Mouse (Mus musculus) macrophage (primary cell): ENCODE results near the gene Dnajc7. TPM values are rescaled to one million over a fixed set of nuclear protein-coding genes. Genes with fewer than 3 reads are reported as not detected.

Experiments used
- H3K27ac ChIP-seq: fragments of 350-480 bp; formaldehyde crosslinking; 2 replicates; pipeline ENCODE4 v1.9.0; 2021
- H3K36me3 ChIP-seq: fragments of 350-480 bp; formaldehyde crosslinking; 2 replicates; pipeline ENCODE4 v1.9.0; 2021; ENCODE audit errors: inconsistent target
- H3K4me3 ChIP-seq: fragments of 350-480 bp; formaldehyde crosslinking; 2 replicates; pipeline ENCODE4 v1.9.0; 2021; ENCODE audit errors: inconsistent target
- H3K79me2 ChIP-seq: fragments of 350-480 bp; formaldehyde crosslinking; 2 replicates; pipeline ENCODE4 v1.9.0; 2021; ENCODE audit errors: inconsistent target
- WGBS: methylation state at CpG from one replicate; pipeline ENCODE4 v1.1.7; 2026; ENCODE audit warnings: inconsistent platforms; ENCODE audit not compliant: missing documents; 5-methylcytosine and 5-hydroxymethylcytosine counted together
- polyA plus RNA-seq: library from polyadenylated mRNA; stranded (reverse); fragments of 250-400 nt; gene quantifications from 3 replicates; pipeline ENCODE4 v1.2.4, GENCODE M21; 2018; ENCODE audit warnings: inconsistent platforms

Gene Dnajc7
- polyA plus RNA-seq, 1 experiment from 2014 or later, result 172 TPM

DNA sequence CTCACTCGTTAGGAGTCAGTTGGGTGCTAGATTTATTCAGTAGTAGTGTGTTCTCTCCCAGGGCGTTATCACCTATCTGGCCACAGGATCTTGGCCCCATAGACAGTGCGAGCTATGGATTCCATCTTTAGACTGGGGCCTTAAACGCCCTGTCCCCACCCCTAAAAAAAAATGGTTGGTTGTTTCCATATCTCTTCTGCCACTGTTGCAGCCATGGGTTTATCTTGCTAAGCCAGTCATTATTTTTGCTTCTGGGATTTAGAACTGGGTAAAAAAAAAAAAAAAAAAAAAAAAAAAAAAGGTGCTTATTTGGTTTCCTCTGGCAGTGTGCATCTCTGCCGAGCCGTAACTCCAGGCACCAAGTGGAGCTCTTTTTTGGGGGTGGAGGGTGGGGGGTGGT is 55.3 kb downstream of the Dnajc7 start:
- 92% methylated on average over 4 of the region's 6 CpGs for WGBS
- Histone ChIP-seq H3K4me3 (no peak overlapping the region), H3K36me3 (no peaks in the 10 kb centered on the region), H3K79me2 (no peaks in the 10 kb centered on the region), H3K27ac (no peak overlapping the region)

DNA sequence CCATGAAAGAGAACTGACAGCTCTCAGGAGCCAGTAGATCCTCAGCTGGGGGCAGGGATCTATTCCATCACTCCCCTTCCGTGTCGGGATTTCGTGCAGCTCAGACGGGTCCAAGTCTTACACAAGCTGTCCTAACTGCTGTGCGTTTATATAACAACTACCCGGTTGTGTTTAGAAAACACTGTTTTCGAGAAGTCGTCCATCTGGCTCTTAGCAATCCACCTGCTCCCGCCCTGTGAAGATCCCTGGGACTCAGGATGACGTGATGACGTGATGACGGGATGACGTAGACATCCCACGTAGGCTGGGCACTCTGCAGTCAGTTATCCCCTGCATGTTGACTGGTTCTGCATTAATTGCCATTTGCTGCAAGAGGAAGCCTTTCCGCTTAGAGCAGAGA is 55.7 kb downstream of the Dnajc7 start:
- 88% methylated on average over 15 of the region's 15 CpGs for WGBS
- Histone ChIP-seq H3K36me3 (no peaks in the 10 kb centered on the region), H3K79me2 (no peaks in the 10 kb centered on the region)

DNA sequence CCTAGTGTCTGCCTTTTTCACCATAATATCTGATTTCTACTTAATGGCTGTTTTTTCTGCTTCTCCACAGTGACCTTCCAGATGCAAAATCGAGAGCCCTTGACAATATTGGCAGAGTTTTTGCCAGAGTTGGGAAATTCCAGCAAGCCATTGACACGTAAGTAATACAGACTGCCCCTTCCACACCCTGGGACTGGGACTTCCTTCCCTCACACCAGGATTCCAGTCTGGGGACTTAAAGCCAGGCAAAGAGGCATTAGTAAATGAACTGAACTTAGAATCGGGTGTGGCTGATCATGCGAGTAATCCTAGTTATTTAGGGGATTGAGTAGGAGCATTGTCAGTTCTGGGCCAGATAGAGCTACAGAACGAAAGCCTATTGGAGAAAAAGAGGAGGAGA is 58.2 kb downstream of the Dnajc7 start:
- WGBS, result 83% methylated on average over 4 of the region's 5 CpGs
- Histone ChIP-seq H3K79me2 (no peaks in the 10 kb centered on the region), H3K4me3 (no peak overlapping the region), H3K27ac (no peak overlapping the region), H3K36me3 (no peaks in the 10 kb centered on the region)

More for the DNA sequence above, 55.7 kb downstream of the Dnajc7 start:
- Histone ChIP-seq H3K4me3 (no peak overlapping the region), H3K27ac (no peak overlapping the region)

DNA sequence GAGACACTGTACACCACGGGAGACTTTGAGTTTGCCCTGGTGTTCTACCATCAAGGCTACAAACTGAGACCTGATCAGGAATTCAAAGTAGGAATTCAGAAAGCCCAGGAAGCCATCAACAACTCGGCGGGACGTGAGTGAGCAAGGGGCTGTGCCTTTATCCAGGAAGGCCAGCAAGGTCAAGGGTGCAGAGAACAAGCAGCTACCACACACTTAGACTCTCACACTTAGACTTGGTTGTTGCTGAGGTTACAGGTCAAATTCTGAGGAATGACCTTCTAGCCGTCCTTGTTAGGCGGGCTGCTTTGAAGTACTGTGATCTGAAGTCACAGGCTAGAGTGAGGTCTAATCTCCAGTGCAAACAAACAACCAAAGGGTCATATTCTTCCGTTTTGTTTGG is 60.5 kb downstream of the Dnajc7 start:
- Histone ChIP-seq H3K4me3 (no peak overlapping the region), H3K36me3 (no peaks in the 10 kb centered on the region), H3K79me2 (no peaks in the 10 kb centered on the region), H3K27ac (no peak overlapping the region)
- 89% methylated on average over 7 of the region's 7 CpGs for WGBS

DNA sequence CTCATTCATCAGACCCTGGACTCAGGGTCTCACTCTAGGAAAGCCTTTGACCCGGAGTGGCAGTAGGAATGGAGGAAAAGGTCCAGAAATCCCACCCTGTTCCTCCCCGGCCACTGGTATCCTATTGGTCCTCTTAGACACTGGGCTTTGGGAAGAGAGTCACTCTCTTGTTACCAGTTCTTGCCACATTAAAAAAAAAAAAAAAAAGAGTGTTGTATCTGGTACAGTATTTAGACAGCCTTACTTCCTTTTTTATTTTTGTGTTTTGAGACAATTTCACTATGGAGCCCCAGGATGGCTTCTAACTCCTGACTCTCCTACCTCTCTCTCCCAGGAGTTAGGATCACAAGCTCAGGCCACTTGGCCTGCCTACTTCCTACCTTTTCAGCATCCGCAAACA is 62.4 kb downstream of the Dnajc7 start:
- H3K36me3 ChIP-seq, result no peaks in the 10 kb centered on the region
- no peak overlapping the region for H3K4me3 ChIP-seq
- H3K27ac ChIP-seq, result no peak overlapping the region
- 89% methylated on average over 3 of the region's 3 CpGs for WGBS
- no peaks in the 10 kb centered on the region for H3K79me2 ChIP-seq

DNA sequence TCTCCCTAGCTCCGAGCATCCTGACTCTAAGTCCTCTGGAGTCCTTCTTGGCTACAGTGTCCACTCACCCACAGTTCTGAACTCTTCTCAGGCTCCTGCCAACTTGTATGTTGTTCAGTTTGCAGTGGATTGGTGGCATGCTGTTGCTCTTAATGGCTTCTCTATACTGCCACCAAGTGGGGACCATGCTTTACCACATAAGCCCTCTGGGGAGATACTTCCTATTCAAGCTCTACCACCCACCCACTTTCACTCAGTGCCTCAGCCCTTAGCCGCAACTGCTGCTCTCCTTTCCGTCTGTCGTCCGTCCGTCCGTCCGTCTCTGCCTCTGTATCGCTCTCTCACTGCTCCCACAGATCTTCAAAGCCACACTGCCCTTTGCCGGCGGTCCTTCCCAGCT is 64.4 kb downstream of the Dnajc7 start:
- H3K4me3 ChIP-seq, result no peak overlapping the region
- 15% methylated on average over 11 of the region's 11 CpGs for WGBS
- no peak overlapping the region for H3K27ac ChIP-seq
- H3K36me3 ChIP-seq, result no peaks in the 10 kb centered on the region
- no peaks in the 10 kb centered on the region for H3K79me2 ChIP-seq

DNA sequence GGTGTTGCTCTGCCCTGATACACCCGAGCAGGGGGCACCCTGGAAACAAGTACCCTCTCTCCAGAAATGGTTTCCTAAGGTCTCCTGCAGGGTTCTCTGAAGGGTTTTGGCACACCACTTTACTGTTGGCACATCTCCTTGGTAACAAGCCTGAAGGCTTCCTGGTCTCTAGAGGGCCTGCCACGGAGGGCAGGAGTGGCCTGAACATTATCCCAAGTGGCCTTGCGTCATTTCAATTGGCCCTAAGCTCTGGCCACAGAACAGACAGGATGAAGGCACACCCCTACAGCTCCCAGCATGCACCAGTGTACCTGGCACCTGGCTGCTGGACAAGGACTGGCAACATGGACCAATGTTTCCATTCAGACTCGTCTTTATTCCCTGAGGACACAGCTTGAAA is 67.1 kb downstream of the Dnajc7 start:
- H3K27ac ChIP-seq, result no peak overlapping the region
- 73% methylated on average over 4 of the region's 4 CpGs for WGBS
- no peaks in the 10 kb centered on the region for H3K36me3 ChIP-seq
- no peaks in the 10 kb centered on the region for H3K79me2 ChIP-seq
- H3K4me3 ChIP-seq, result no peak overlapping the region

DNA sequence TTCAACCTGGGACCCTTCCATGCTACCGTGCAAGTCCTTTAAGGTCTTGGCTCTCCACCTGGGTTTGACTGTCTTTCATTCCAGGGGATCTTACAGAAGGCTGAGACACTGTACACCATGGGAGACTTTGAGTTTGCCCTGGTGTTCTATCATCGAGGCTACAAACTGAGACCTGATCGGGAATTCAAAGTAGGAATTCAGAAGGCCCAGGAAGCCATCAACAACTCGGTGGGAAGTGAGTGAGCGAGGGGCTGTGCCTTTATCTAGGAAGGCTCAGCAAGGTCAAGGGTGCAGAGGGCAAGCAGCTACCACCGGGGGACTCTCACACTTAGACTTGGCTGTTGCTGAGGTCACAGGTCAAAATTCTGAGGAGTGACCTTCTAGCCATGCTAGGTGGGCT is 69.9 kb downstream of the Dnajc7 start:
- Histone ChIP-seq H3K4me3 (no peak overlapping the region), H3K27ac (no peak overlapping the region), H3K79me2 (no peaks in the 10 kb centered on the region), H3K36me3 (no peaks in the 10 kb centered on the region)
- 86% methylated on average over 6 of the region's 6 CpGs for WGBS

DNA sequence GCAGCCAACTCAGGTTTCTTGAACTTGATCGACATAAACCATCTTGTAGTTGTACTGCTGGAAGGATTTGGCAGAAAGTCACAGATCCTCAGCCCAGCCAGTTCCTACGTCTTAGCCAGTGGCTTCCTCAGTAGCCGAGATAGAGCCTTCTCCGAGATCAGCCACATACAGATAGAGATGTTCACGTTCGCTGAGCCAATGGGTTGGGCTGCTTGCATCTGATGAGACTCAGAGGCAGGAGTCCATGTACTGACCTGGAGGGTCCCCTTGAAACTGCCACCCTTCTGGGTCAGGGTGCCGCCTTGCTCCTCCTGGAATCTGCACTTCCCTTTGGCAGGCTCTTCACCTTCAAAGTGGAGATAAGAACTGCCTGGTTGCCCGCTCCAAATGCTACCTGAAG is 70.5 kb downstream of the Dnajc7 start:
- Histone ChIP-seq H3K79me2 (no peaks in the 10 kb centered on the region), H3K4me3 (no peak overlapping the region), H3K36me3 (no peaks in the 10 kb centered on the region), H3K27ac (no peak overlapping the region)
- WGBS, result 97% methylated on average over 8 of the region's 8 CpGs

DNA sequence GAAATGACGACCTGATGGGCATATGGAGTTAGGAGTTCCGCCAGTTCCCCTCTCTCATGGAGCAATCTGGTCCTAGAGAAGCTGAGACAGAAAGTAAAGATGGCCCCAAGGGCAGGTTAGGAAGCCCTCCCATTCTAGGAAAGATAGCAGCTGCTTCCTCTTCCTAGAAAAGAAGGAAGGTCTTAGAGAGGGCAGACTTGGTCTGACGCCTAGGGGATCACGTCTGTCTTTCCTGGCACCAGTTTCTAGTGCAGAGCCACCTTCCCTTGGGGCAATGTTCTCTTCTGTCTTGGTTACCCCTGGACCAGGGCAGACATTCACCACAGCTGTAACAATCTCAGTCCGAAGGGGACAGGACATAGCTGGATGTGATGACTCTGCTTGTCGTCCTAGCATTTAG is 71.8 kb downstream of the Dnajc7 start:
- WGBS, result 71% methylated on average over 6 of the region's 6 CpGs
- Histone ChIP-seq H3K79me2 (no peaks in the 10 kb centered on the region), H3K4me3 (no peak overlapping the region), H3K27ac (no peak overlapping the region), H3K36me3 (no peaks in the 10 kb centered on the region)

DNA sequence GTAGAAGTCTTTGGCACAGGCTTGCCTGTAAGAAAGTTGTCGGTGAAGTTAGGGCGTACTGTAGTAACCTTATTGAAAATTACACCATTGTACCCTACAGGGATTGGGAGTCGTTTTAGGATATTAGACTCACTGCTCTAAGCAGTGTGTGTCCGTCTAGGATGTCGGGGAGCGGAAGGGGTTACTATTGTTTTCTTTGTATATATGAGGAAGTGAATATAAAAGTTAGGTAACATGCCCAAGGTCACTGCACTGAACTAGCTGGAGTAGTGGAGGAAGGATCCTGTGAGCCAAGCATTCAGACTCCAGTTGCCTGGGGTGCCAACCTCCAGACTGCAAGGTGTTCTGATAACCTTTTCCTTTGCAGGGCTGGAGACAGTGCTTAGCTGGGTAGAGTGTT is 73.0 kb downstream of the Dnajc7 start:
- WGBS, result 35% methylated on average over 6 of the region's 6 CpGs
- Histone ChIP-seq H3K4me3 (no peak overlapping the region), H3K79me2 (no peaks in the 10 kb centered on the region), H3K36me3 (no peaks in the 10 kb centered on the region), H3K27ac (no peak overlapping the region)

DNA sequence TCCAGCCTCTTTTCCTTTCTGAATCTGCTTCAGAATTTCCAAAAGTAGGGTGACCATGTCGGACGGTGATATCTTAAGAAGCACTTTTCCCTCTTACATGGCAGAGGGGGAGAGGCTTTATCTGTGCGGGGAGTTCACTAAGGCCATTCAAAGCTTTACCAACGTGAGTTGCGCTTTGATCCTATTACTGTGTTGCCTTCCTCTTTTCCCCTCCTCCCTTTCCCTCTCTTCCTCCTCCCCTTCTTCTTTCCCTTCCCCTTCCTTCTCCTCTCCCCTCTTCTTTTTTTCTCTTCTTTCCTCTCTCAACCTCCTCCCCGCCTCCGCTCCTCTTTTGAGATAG is 74.3 kb downstream of the Dnajc7 start:
- peak overlapping the region; percentile 43 for H3K4me3 ChIP-seq
- 10% methylated on average over 5 of the region's 7 CpGs for WGBS
- no peaks in the 10 kb centered on the region for H3K36me3 ChIP-seq
- H3K27ac ChIP-seq, result peak overlapping the region; percentile 25; the same call in 1 of the 2 replicates
- H3K79me2 ChIP-seq, result no peaks in the 10 kb centered on the region

DNA sequence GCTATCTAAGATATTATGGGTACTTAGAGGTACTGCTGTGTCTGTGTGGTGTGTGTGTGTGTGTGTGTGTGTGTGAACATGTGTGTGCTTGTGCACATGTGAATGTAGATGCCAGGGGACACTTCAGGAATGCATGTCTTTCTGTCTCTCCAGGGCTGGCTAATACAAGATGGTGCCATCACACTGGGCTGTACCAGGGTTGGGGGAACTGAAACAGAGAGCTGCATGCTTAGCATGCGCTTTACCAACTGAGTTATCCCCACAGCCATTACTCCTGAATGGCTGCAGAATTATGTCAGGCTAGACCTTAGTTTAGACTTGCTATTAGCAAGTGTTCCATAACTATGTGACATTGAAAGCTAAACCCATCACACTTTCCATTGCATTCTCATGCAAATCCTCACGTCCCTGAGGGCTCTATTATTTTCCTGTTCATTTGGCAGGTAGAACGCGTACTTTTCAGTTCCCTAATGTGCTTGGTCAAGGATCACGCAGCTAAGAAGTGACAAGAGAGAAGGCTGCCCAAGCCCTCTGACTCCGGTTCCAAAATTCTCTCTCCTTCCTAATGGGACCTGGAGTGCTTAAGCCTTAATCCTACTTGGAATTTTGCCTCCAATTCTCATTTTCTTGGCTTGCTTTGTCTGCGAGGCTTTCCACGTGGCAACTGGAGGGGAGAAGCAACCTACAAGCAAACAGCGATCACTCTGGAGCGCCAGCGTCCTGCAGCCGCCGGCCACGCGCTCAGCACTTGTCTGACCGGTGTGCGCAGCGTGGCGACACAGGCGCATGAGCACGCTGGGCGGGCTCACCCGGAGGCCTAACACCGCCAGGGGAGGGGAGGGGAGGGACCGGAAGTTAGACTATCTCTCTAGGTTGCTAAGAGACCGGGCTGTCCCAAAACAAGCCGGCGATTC is 74.9 kb downstream of the Dnajc7 start, which contains the start of gene Ttc25:
TSS of gene Ttc25 (plus strand) at position 776 of the 914 bp plus-strand sequence.
- WGBS, result 7% methylated on average over 28 of the region's 28 CpGs
- H3K79me2 ChIP-seq, result no peaks in the 10 kb centered on the region

DNA sequence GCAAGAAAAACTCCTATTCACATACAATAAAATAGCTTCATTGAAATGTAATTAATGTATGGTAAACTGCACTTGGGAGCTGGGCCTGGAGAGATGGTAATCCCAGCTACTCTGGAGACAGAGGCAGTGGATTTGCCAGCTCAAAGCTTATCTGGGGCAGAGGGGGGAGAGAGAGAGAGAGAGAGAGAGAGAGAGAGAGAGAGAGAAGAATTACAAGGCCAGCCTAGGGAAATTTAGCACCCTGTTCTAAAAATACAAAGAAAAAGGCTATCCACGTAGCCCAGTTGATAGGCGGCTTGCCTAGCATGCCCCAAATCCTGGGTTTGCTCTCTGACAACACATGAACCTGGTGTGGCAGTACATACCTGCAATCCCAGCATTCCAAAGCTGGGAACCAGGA is 78.4 kb downstream of the Dnajc7 start:
- no peaks in the 10 kb centered on the region for H3K36me3 ChIP-seq
- WGBS, result 83% methylated on average over 2 of the region's 2 CpGs
- no peak overlapping the region for H3K4me3 ChIP-seq
- H3K27ac ChIP-seq, result no peak overlapping the region
- H3K79me2 ChIP-seq, result no peaks in the 10 kb centered on the region

More for the DNA sequence above, 74.9 kb downstream of the Dnajc7 start, which contains the start of gene Ttc25:
- peak within 1 kb of the TSS; percentile 43 for H3K4me3 ChIP-seq
- H3K27ac ChIP-seq, result peak within 1 kb of the TSS; percentile 51
- H3K36me3 ChIP-seq, result no peaks in the 10 kb centered on the region

DNA sequence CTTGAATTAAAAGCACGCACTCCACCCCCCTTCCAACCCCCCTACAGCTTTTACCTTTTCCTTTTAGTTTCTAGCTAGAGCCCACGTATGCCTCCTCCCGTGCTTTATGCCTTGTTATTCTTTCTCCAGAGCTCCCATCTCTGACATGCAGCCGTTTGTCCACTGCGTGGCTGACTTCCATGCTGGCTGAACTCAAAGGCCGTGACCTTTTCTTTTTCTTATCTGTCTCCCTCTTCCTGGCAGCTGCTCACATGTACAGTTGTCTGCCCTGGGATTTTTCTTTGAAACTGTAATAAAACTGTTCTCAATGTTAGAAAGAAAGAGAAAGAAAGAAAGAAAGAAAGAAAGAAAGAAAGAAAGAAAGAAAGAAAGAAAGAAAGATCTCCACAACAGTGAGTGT is 79.0 kb downstream of the Dnajc7 start:
- H3K36me3 ChIP-seq, result no peaks in the 10 kb centered on the region
- H3K27ac ChIP-seq, result no peak overlapping the region
- 65% methylated on average over 6 of the region's 6 CpGs for WGBS
- H3K4me3 ChIP-seq, result no peak overlapping the region
- H3K79me2 ChIP-seq, result no peaks in the 10 kb centered on the region

DNA sequence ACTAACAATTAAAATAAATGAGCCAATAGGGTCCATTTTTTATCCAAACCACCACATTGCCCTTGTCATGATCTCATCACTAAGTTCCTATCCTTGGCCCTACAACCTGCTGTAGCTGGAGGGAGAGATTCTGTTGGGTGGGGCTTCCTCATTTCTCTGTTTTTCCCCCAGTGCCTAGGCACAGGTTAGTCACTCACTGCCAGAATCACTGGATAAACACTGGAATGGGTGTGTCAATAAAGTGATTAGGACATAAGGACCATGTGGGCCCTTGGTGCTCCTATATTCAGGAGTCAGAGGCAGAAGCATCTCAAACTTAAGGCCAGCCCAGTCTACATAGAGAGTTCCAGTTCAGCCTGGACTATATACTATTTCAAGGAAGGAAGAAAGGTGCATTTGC is 83.5 kb downstream of the Dnajc7 start:
- no peaks in the 10 kb centered on the region for H3K36me3 ChIP-seq
- no peaks in the 10 kb centered on the region for H3K79me2 ChIP-seq
- no peak overlapping the region for H3K27ac ChIP-seq
- no peak overlapping the region for H3K4me3 ChIP-seq
